Mouse (Mus musculus) intestine, embryonic 16.5 days (tissue): ENCODE measurements around the gene Fam186a. TPM values are rescaled to one million over a fixed set of nuclear protein-coding genes. Genes with fewer than 3 reads are reported as not detected.
"Not testable (repeated sequence)": the region's sequence is repeated elsewhere in the genome, so short reads cannot be mapped to it uniquely, and the experiment has no call there.

Experiments
- ATAC-seq: fragments of 200-750 bp; cut with Nextera tagmentation; 2 replicates; pipeline ENCODE4 v1.8.0; 2017; ENCODE audit warnings: moderate TSS enrichment, moderate library complexity
- H3K27ac ChIP-seq: fragments of 300-500 bp; sonication (generic); 2 replicates; pipeline ENCODE4 v1.5.1; 2014; ENCODE audit warnings: mild to moderate bottlenecking, low read length
- H3K27me3 ChIP-seq: fragments of 300-500 bp; sonication (generic); replicated peaks from 2 replicates; pipeline ENCODE4 v1.6.1; 2014; ENCODE audit warnings: low read length, control low read depth, mixed read lengths; ENCODE audit not compliant: control insufficient read depth, insufficient read depth
- H3K36me3 ChIP-seq: fragments of 300-500 bp; sonication (generic); 2 replicates; pipeline ENCODE4 v1.6.1; 2014; ENCODE audit warnings: low read length, control low read depth; ENCODE audit not compliant: control insufficient read depth, insufficient read depth
- H3K4me1 ChIP-seq: fragments of 300-500 bp; sonication (generic); 2 replicates; pipeline ENCODE4 v1.6.1; 2014; ENCODE audit warnings: low read length, control low read depth, mixed read lengths; ENCODE audit not compliant: control insufficient read depth, insufficient read depth
- H3K4me2 ChIP-seq: fragments of 300-500 bp; sonication (generic); 2 replicates; pipeline ENCODE4 v1.6.1; 2014; ENCODE audit warnings: low read depth, low read length, control low read depth
- H3K4me3 ChIP-seq: fragments of 300-500 bp; sonication (generic); 2 replicates; pipeline ENCODE4 v1.5.1; 2014; ENCODE audit warnings: mild to moderate bottlenecking, low read length
- H3K9ac ChIP-seq: fragments of 300-500 bp; sonication (generic); 2 replicates; pipeline ENCODE4 v1.6.1; 2014; ENCODE audit warnings: low read depth, low read length
- H3K9me3 ChIP-seq: fragments of 300-500 bp; sonication (generic); 2 replicates; pipeline ENCODE4 v1.6.1; 2016; ENCODE audit warnings: low read length, control low read depth; ENCODE audit not compliant: control insufficient read depth
- WGBS: fragments of 180-500 bp; shearing (Covaris S2); extraction: QIAGEN DNeasy Blood & Tissue Kit; methylation state at CpG from one replicate; pipeline ENCODE4 v1.1.7; 2014; 5-methylcytosine and 5-hydroxymethylcytosine counted together
- polyA plus RNA-seq: library from polyadenylated mRNA; unstranded; fragments of >200 nt; fragmentation: Nextera tagmentation; extraction: Ambion mirVana; gene quantifications from 2 replicates; pipeline ENCODE4 v1.2.1, GENCODE M21; 2015

Gene Fam186a
- not detected in 2 replicates for polyA plus RNA-seq

GRCm38 (mm10) chr15:99966961-99967360 is at the start of gene Fam186a:
Gene Fam186a, minus strand, starts transcription at chr15:99967061.
- 79% methylated on average over 4 of the region's 4 CpGs for WGBS
- no peak within 1 kb of the TSS for H3K4me3 ChIP-seq
- peaks cover 4% of the 10 kb centered on the region; the same call in 1 of the 2 replicates for H3K4me1 ChIP-seq
- H3K9me3 ChIP-seq = no peaks in the 10 kb centered on the region
- H3K4me2 ChIP-seq = no peak within 1 kb of the TSS
- peak within 1 kb of the TSS; percentile 91 for H3K27ac ChIP-seq
- no peaks in the 10 kb centered on the region for H3K27me3 ChIP-seq
- H3K36me3 ChIP-seq = no peaks in the 10 kb centered on the region
- no peak for ATAC-seq
- H3K9ac ChIP-seq = no peak within 1 kb of the TSS

- ATAC-seq = no peak
- Histone ChIP-seq H3K9ac (no peak overlapping the region), H3K36me3 (peaks cover 16% of the 10 kb centered on the region), H3K27ac (no peak overlapping the region), H3K4me1 (no peaks in the 10 kb centered on the region), H3K4me3 (no peak overlapping the region), H3K9me3 (no peaks in the 10 kb centered on the region), H3K4me2 (no peak overlapping the region), H3K27me3 (no peaks in the 10 kb centered on the region)
Measured at GRCm38 (mm10) chr15:100006180-100006579, 39.3 kb upstream of the Fam186a start.

- Histone ChIP-seq H3K9ac (no peak overlapping the region), H3K9me3 (no peaks in the 10 kb centered on the region), H3K27ac (no peak overlapping the region), H3K27me3 (no peaks in the 10 kb centered on the region), H3K4me3 (no peak overlapping the region), H3K4me2 (no peak overlapping the region), H3K36me3 (peaks cover 16% of the 10 kb centered on the region), H3K4me1 (no peaks in the 10 kb centered on the region)
- ATAC-seq = no peak
- WGBS = 88% methylated on average over 7 of the region's 7 CpGs
Measured at GRCm38 (mm10) chr15:100004677-100005273, 37.9 kb upstream of the Fam186a start.

GRCm38 (mm10) chr15:99999390-99999789 is 32.5 kb upstream of the Fam186a start:
- H3K36me3 ChIP-seq = peaks cover 17% of the 10 kb centered on the region
- H3K27me3 ChIP-seq = no peaks in the 10 kb centered on the region
- no peak overlapping the region for H3K27ac ChIP-seq
- no peaks in the 10 kb centered on the region for H3K4me1 ChIP-seq
- H3K9ac ChIP-seq = no peak overlapping the region
- no peak overlapping the region for H3K4me3 ChIP-seq
- ATAC-seq = no peak
- H3K4me2 ChIP-seq = no peak overlapping the region
- 82% methylated on average over 1 of the region's 1 CpGs for WGBS
- no peaks in the 10 kb centered on the region for H3K9me3 ChIP-seq

- Histone ChIP-seq H3K36me3 (peaks cover 15% of the 10 kb centered on the region), H3K27me3 (no peaks in the 10 kb centered on the region), H3K4me2 (no peak overlapping the region), H3K27ac (no peak overlapping the region), H3K9ac (no peak overlapping the region), H3K9me3 (no peaks in the 10 kb centered on the region), H3K4me3 (no peak overlapping the region), H3K4me1 (no peaks in the 10 kb centered on the region)
- no peak for ATAC-seq
- WGBS = 87% methylated on average over 6 of the region's 6 CpGs
Measured at GRCm38 (mm10) chr15:99997114-99997804, 30.4 kb upstream of the Fam186a start.

GRCm38 (mm10) chr15:99993100-99993499 is 26.2 kb upstream of the Fam186a start:
- Histone ChIP-seq H3K4me2 (no peak overlapping the region), H3K9ac (no peak overlapping the region), H3K36me3 (peaks cover 11% of the 10 kb centered on the region), H3K9me3 (no peaks in the 10 kb centered on the region), H3K27me3 (no peaks in the 10 kb centered on the region), H3K4me1 (no peaks in the 10 kb centered on the region), H3K4me3 (no peak overlapping the region), H3K27ac (no peak overlapping the region)
- 98% methylated on average over 1 of the region's 1 CpGs for WGBS
- no peak for ATAC-seq

- Histone ChIP-seq H3K27ac (peak overlapping the region; percentile 43; the same call in 1 of the 2 replicates), H3K9me3 (no peaks in the 10 kb centered on the region), H3K27me3 (no peaks in the 10 kb centered on the region), H3K9ac (no peak overlapping the region), H3K4me3 (no peak overlapping the region), H3K36me3 (no peaks in the 10 kb centered on the region), H3K4me1 (peaks cover 8% of the 10 kb centered on the region; the same call in 1 of the 2 replicates), H3K4me2 (no peak overlapping the region)
- 63% methylated on average over 2 of the region's 2 CpGs for WGBS
- ATAC-seq = peak; percentile 71
Measured at GRCm38 (mm10) chr15:99979715-99980114, 12.9 kb upstream of the Fam186a start.

GRCm38 (mm10) chr15:99979266-99979665 is 12.4 kb upstream of the Fam186a start:
- no peaks in the 10 kb centered on the region for H3K36me3 ChIP-seq
- peak overlapping the region; percentile 39; the same call in 1 of the 2 replicates for H3K27ac ChIP-seq
- no peak overlapping the region for H3K9ac ChIP-seq
- no peak overlapping the region for H3K4me2 ChIP-seq
- ATAC-seq = peak; percentile 52
- 82% methylated on average over 1 of the region's 1 CpGs for WGBS
- H3K9me3 ChIP-seq = no peaks in the 10 kb centered on the region
- H3K27me3 ChIP-seq = no peaks in the 10 kb centered on the region
- H3K4me1 ChIP-seq = peaks cover 11% of the 10 kb centered on the region; the same call in 1 of the 2 replicates
- H3K4me3 ChIP-seq = no peak overlapping the region

GRCm38 (mm10) chr15:99976121-99976520 is 9.3 kb upstream of the Fam186a start:
- H3K36me3 ChIP-seq, H3K4me2 ChIP-seq, H3K27ac ChIP-seq, H3K9ac ChIP-seq, ATAC-seq, H3K4me3 ChIP-seq, H3K9me3 ChIP-seq, H3K27me3 ChIP-seq: not testable (repeated sequence)
- WGBS = 91% methylated on average over 2 of the region's 2 CpGs
- peaks cover 11% of the 10 kb centered on the region; the same call in 1 of the 2 replicates for H3K4me1 ChIP-seq
